Mouse (Mus musculus) kidney, adult 2 months (tissue): ENCODE data around the gene Hspa1a.

ENCODE experiments used
- CTCF ChIP-seq: fragments of 200-500 bp; conservative IDR thresholded peaks from 2 replicates; pipeline ENCODE4 v1.5.1; 2011; ENCODE audit warnings: low read depth, mild to moderate bottlenecking, control low read depth, low read length, moderate library complexity, mixed read lengths; ENCODE audit not compliant: insufficient read depth, insufficient read length
- POLR2A ChIP-seq: fragments of 200-500 bp; IDR thresholded peaks from one replicate; pipeline ENCODE4 v1.6.1; 2011; ENCODE audit warnings: low read depth, low read length, control low read depth

GRCm38 (mm10) chr17:34998526-34999430 is 26.8 kb upstream of the Hspa1a start:
- no peak for TF ChIP-seq CTCF
- no peak for TF ChIP-seq POLR2A
